Mouse (Mus musculus): ENCODE results near the gene Kalrn.

DNA sequence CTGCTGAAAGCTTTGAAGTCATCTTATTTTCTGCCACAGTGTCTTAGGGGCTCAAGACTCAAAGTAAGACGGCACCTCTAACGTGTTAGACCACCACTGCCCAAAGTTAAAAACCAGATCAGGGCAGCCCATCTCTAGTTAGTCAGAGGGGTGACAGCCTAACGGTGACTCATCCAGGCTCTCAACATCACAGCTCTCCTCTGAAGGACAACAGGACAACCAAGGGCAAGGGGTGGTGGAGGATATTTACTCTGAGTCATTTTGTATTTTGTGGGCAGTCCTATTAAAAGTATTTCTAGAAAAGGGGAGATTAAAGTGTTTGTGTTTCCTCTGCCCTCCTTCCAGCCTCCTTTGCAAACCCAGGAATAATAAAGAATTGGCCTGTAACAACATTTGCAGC is 88.4 kb downstream of the Kalrn start:
- TF ChIP-seq POLR2A (IDR thresholded peaks at IDR 0.05; ENCODE audit: extremely low read depth, insufficient read depth, low read length) (no peak), CTCF (IDR thresholded peaks at IDR 0.05; ENCODE audit: extremely low read depth, insufficient read depth, low read length) (no peak)
